Mouse (Mus musculus) monocyte, adult 5-6 weeks (primary cell): Measurements from ENCODE around the gene Six4. TPM values are rescaled to one million over a fixed set of nuclear protein-coding genes. Genes with fewer than 3 reads are reported as not detected.
"Not testable (repeated sequence)": the region's sequence is repeated elsewhere in the genome, so short reads cannot be mapped to it uniquely, and the experiment has no call there.

Experiments
- ATAC-seq: fragments of 153-309, 156-312 bp; replicated peaks from 2 replicates; pipeline ENCODE4 v1.8.0; 2017; ENCODE audit warnings: mild to moderate bottlenecking; ENCODE audit not compliant: low TSS enrichment, insufficient number of reproducible peaks, severe bottlenecking, poor library complexity, low FRiP score
- total RNA-seq: library from RNA; stranded (forward); fragments of 200-1000, 200-491, 200-594 nt; gene quantifications from 3 replicates; pipeline ENCODE4 v1.2.3, GENCODE M21; 2017

Six4 gene
- total RNA-seq, 1 experiment from 2014 or later: not detected

GRCm38 (mm10) chr12:73090672-73091335 lies 22.5 kb downstream of the Six4 start:
- no peak for ATAC-seq

- no peak for ATAC-seq
Measured at GRCm38 (mm10) chr12:73088911-73089310, 24.3 kb downstream of the Six4 start.

GRCm38 (mm10) chr12:73088500-73088899 lies 24.8 kb downstream of the Six4 start:
- ATAC-seq: no peak

- ATAC-seq: no peak
Measured at GRCm38 (mm10) chr12:73087086-73087485, 26.2 kb downstream of the Six4 start.

GRCm38 (mm10) chr12:73085739-73086630 lies 27.3 kb downstream of the Six4 start:
- no peak for ATAC-seq

GRCm38 (mm10) chr12:73083773-73084172 lies 29.5 kb downstream of the Six4 start:
- no peak for ATAC-seq

- not testable (repeated sequence) for ATAC-seq
Measured at GRCm38 (mm10) chr12:73081828-73082227, 31.4 kb downstream of the Six4 start.

GRCm38 (mm10) chr12:73060805-73061410 lies 52.3 kb downstream of the Six4 start:
- ATAC-seq: no peak

- no peak for ATAC-seq
Measured at GRCm38 (mm10) chr12:73057492-73057891, 55.8 kb downstream of the Six4 start.

- ATAC-seq: no peak
Measured at GRCm38 (mm10) chr12:73055451-73055850, 57.8 kb downstream of the Six4 start.

GRCm38 (mm10) chr12:73054576-73055185 lies 58.6 kb downstream of the Six4 start:
- no peak for ATAC-seq

GRCm38 (mm10) chr12:73053668-73054241 lies 59.5 kb downstream of the Six4 start, which contains the start of gene Six1:
TSS of gene Six1 (minus strand) at chr12:73053887.
- peak; percentile 81 for ATAC-seq

- no peak for ATAC-seq
Measured at GRCm38 (mm10) chr12:73052651-73053591, 60.3 kb downstream of the Six4 start.

- no peak for ATAC-seq
Measured at GRCm38 (mm10) chr12:73052036-73052650, 61.1 kb downstream of the Six4 start.

- ATAC-seq: no peak
Measured at GRCm38 (mm10) chr12:73050811-73051580, 62.3 kb downstream of the Six4 start.

- ATAC-seq: no peak
Measured at GRCm38 (mm10) chr12:73050305-73050704, 63.0 kb downstream of the Six4 start.
